Mouse (Mus musculus): ENCODE data around the gene Bpifb1. TPM values are rescaled to one million over a fixed set of nuclear protein-coding genes. Genes with fewer than 3 reads are reported as not detected.

The Bpifb1 gene
- total RNA-seq, 2 experiments from 2014 or later: 0.21 TPM; not detected in 1

Other genes with a start within 250 kb of the Bpifb1 start
- not detected for gene Bpifa6, start 215.9 kb upstream of the Bpifb1 start, total RNA-seq (2021)
- gene Bpifa2, start 182.6 kb upstream of the Bpifb1 start, total RNA-seq (2021): not detected
- not detected for gene Bpifa3, start 60.5 kb upstream of the Bpifb1 start, total RNA-seq (2021)
- not detected for gene Bpifa1, start 47.9 kb upstream of the Bpifb1 start, total RNA-seq (2021)
- gene Bpifa5, start 28.2 kb upstream of the Bpifb1 start, total RNA-seq (2021): not detected
- gene Bpifb5, start 32.9 kb downstream of the Bpifb1 start, total RNA-seq (2021): not detected
- gene Bpifb9a, start 67.0 kb downstream of the Bpifb1 start, total RNA-seq (2021): not detected
- gene Bpifb9b, start 116.4 kb downstream of the Bpifb1 start, total RNA-seq (2021): not detected
- 10 to 100 TPM; 13.7 to 17.8 TPM for gene Cdk5rap1, start 182.2 kb downstream of the Bpifb1 start, total RNA-seq (2021)
- gene Snta1, start 217.3 kb downstream of the Bpifb1 start, total RNA-seq (2021): 10 to 100 TPM; 34.4 to 36.6 TPM
- gene Cbfa2t2, start 245.7 kb downstream of the Bpifb1 start, total RNA-seq (2021): 10 to 100 TPM; 46.1 to 57.0 TPM

Measured in left cerebral cortex, adult 18-20 months (tissue).